20 mouse cellular contexts compared by ENCODE assay signal in the genomic region with DNA sequence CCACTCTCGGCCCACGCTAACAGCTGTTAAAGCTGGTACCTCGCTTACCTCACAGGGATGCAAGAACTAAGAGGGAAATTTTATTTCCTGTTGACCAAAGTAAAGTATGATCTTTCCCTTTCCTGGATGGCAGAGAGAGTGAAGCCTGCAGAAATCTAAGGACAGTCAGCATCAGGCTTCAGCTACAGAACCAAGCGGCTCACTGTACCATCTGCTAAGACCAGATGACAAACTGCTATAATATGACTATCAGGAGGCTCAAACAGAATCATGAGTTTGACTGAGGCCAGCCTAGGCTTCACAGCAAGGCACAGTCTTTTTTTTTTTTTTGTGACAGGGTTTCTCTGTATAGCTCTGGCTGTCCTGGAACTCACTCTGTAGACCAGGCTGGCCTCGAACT. TPM values are rescaled to one million over a fixed set of nuclear protein-coding genes. Genes with fewer than 3 reads are reported as not detected.
"Had no signal": no experiment of that assay in that cellular context is flagged by ENCODE, and none has a peak within 500 bp of the region (broad histone marks: within the 10 kb centered on the region; RNA-seq: fewer than 3 reads in every experiment).

No protein-coding gene starts in this region.

- DNase-seq: kidney, adult 11 months; kidney, adult 8-10 months; kidney, postnatal 10 days; kidney, postnatal 36 days; liver; lung, adult 18-20 months; lung, postnatal 10 days; lung, postnatal 36 days; retina, postnatal 1 day; thymus, adult 2 months; thymus, postnatal 25 days had no signal

- ATAC-seq: intestine, embryonic 15.5 days; liver, embryonic 12.5 days; midbrain, embryonic 13.5 days; midbrain, embryonic 16.5 days had no signal

RNA-seq across cellular contexts. Expression of gene Slc7a9, which starts 16.4 kb away (rescaled TPM):
- total RNA-seq: layer of hippocampus, adult 8-10 months; left cerebral cortex, adult 18-20 months; left cerebral cortex, postnatal 25 days; monocyte, adult 5-6 weeks; neutrophil, adult 5-6 weeks had no signal
